Mouse (Mus musculus) ES-Bruce4 (cell line): Measurements from ENCODE around the gene Senp1.

Source experiments
- CTCF ChIP-seq: IDR thresholded peaks from one replicate; pipeline ENCODE4 v1.8.1; 2011; ENCODE audit warnings: low read depth, low read length
- POLR2A ChIP-seq: IDR thresholded peaks from one replicate; pipeline ENCODE4 v1.8.1; 2011; ENCODE audit warnings: low read length; ENCODE audit not compliant: insufficient read depth

DNA sequence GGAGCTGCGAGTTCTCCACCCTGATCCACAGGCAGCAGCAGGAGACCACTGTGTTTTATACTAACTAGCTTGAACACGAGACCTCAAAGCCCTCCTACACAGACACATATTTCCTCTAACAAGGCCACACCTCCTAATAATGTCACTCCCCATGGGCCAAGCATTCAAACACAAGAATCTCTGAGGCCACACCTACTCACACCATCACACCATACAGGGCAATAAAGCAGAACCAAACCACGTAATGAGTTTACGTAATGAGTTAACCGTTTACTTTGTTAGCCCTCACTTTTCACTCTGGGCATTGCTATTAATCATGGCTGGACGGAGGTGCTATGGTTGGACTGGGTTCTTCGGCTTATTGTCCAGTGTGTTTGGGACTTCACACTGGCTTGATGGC, 46.2 kb upstream of the Senp1 start:
- TF ChIP-seq CTCF (no peak), POLR2A (no peak)
